Mouse (Mus musculus): ENCODE measurements around the gene Pdcd4. TPM values are rescaled to one million over a fixed set of nuclear protein-coding genes. Genes with fewer than 3 reads are reported as not detected.
A peak's percentile ranks its signal among the peaks of the same experiment; 100 is the strongest.

The Pdcd4 gene
- total RNA-seq (2021): 10 to 100 TPM; 16.4 to 16.5 TPM
- long read RNA-seq, experiment 1, transcript Pdcd4-203 (13 exons, 1,733 nt): major isoform, 6 of 8 reads
- long read RNA-seq, experiment 1, partial matches to known transcripts: 0 of 8 reads
- long read RNA-seq, experiment 1, other reads (novel, unspliced or antisense): 1 of 8 reads
- long read RNA-seq, experiment 2, transcript Pdcd4-201 (12 exons, 2,381 nt): major isoform, 6 of 8 reads
- long read RNA-seq, experiment 2, partial matches to known transcripts: 0 of 8 reads
- long read RNA-seq, experiment 2, other reads (novel, unspliced or antisense): 0 of 8 reads

DNA sequence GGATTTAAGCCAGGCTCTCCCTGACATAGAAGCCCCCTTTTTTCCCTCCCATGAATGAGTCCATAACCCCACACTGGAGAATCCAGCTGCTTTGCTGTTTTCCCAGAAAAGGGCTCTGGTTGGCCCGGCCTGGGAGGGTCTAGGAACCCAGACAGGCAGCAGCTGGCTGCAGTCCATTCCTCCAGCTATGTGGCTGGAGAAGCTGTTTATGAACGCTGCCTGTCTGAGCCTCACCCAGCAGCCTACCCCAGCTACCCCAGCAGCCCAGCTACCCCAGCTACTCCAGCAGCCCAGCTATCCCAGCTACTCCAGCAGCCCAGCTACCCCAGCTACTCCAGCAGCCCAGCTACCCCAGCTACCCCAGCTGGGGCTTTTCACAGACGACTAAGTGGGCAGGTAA lies at the start of gene Pdcd4:
TSS of gene Pdcd4 (plus strand) at position 171 of the 400 bp plus-strand sequence.
- no peak for DNase-seq (ENCODE audit: low spot score)

DNA sequence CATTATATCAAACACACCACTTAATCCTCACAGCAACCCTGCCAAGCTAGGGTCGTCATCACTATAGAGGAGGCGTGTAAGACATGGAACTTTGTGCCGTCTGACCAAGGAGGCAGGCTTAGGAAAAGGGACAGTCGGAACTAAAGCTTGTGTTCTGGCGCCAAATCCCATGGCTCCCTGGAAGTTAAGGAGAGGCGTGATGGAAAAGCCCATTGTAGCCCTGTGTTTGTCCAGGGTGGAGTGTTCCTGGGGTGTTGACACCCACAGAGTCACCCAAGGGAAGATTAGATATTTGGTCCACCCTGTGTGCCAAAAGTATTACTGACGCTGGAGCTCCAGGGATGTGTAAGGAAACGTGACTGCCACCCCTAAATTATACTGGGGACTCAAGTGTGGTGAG lies 48.1 kb upstream of the Pdcd4 start:
- no peak for DNase-seq (ENCODE audit: low spot score)

DNA sequence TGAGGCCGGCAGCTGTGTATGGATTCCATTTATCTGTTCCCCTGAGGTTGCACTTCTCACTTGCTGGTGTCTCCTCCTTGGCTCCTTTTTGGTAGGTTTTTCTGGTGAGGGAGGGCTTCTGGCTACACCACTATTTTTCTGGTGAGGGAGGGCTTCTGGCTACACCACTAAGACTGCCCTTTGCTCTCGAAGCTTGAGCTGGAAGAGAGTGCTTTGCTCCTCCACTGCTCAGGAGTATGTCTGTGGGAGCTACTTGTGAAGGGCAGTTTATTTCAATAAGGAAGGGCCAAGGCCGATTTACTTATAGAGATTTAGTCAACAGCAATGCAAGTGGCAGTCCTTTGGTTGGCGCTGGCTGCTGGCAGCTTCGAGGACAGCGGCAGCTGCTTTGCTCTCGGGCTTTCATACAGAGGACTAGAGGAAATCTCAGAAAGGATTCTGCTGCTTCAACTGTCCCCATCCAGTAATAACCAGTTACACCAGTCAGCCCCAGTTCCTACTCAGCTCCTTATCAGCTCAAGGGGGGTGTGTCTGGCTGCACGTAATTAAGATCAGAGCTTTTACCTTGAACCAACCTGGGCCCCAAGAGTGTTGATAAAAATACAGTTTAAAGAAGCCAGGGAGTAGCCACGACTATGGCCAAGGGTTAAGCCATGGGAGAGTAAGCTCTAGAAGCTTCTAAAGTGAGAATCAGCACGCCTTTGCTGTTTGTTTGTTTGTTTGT lies 43.6 kb upstream of the Pdcd4 start:
- DNase-seq (ENCODE audit: low spot score): no peak

DNA sequence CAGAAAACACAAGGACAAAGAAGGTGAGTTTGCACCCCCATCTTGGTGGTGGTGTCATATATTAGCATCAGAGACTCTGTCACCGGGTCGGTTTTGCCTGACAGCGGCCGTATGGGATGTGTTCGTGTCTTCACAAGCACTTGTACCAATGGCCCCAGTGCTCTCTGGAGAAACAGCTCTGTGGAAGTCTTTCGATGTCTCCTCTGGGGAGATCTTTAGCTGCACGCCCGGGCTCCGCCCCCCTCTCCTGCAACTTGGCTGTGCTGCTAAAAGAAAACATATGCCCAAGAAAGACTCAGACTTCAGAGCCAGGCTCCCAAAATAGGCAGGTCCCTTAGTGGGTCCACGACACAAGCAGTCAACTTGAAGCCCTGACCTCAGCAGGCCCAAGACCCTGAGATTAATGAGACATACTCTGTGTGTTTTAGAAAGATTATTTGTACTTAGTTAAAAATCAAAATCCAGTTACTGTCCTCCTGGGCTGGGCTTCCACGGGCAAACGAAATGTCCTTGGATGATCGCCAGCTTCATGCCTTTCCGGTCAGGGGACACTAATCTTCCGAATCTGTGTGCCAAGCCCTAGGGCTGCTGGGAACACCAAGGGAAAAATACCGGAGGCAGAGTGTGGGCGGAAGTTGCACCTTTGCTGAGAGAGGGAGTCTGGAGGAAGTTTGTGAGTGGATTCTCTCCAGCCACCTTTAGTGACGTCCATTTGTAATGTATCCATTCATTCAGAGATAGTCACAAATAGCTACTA lies 41.7 kb upstream of the Pdcd4 start:
- peak; percentile 89 for DNase-seq (ENCODE audit: low spot score)

GRCm38 (mm10) chr19:53851352-53851751 lies 40.7 kb upstream of the Pdcd4 start:
- DNase-seq (ENCODE audit: low spot score): peak; percentile 81

DNA sequence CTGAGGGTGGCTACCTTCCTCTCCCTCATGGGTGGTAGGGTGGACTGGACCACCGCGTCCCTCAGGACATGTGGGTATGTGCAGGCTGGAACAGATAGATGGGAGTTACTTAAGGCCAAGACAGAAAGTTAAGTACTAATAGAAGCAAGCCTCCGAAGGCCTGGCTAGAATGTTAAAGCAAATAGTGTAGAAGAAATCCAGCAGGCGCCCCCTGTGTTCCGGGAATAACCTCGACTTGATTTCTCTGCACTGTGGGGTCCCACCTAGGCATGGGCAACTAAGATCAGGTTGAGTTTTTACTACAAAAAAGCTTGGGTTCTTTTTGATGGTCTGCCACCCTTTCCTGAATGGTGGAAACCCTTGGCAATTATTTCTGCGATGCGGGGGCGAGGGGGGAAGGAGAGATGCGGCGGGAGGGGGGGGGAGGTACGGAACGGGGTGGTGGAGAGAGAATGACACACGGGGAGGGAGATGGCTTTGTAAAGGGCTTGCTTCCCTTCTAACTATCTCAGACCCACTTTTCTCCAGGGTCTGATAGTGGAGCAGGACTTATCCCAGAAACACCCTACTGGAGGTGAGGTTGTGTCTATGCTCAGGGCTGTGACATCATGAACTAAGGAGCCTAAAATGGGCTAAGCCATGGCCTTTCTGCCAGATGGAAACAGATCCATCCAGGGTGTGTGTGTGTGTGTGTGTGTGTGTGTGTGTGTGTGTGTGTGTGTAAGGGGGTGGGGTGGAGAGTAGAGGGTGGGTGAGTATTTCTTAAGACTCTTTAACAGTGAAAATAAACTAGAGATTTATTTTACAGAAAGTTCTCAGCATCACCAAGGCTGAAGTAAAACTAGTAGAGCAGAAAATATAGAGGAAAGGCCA lies 40.0 kb upstream of the Pdcd4 start:
- DNase-seq (ENCODE audit: low spot score): no peak

- DNase-seq (ENCODE audit: low spot score): no peak
These were observed 39.2 kb upstream of the Pdcd4 start for GRCm38 (mm10) chr19:53852699-53853451.

DNA sequence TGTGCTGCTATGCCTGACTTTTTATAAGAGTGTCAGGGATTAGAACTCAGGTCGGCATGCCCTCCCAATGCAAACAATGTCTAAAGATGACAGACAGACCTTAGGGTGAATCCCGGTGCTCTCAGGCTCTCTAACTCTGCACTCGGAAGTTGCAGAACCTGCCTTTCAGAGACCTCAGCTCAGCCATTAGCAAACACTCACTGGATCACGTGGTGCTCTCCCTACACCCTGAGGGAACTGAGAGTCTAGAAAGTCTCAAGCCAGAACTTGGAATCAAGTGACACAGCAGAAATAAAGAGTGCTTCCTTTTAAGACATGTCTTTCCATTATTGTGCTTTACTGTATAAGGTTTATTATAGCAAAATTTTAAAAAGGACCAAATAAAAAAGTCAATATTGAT lies 37.1 kb upstream of the Pdcd4 start:
- no peak for DNase-seq (ENCODE audit: low spot score)

- no peak for DNase-seq (ENCODE audit: low spot score)
These were observed 36.2 kb upstream of the Pdcd4 start for GRCm38 (mm10) chr19:53855781-53856180.

DNA sequence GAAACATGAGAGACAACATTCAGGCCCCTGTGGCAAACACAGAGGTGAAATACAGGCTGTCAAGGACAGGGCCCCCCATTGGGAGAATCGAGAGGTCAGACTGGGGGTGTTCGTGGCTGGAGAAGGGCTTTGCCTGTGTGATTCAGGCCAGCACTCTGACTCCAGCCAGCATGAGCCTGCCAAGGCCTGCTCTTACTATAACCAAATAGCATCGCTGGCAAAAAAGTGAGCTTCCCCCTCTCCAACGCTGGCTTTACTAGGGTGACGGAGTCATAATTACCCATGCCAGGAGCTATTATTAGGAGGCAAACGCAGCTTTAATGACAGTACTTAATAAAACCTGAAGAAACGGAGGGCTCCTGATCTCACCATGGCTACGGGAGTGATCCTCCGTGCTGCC lies 35.2 kb upstream of the Pdcd4 start:
- DNase-seq (ENCODE audit: low spot score): peak; percentile 82

DNA sequence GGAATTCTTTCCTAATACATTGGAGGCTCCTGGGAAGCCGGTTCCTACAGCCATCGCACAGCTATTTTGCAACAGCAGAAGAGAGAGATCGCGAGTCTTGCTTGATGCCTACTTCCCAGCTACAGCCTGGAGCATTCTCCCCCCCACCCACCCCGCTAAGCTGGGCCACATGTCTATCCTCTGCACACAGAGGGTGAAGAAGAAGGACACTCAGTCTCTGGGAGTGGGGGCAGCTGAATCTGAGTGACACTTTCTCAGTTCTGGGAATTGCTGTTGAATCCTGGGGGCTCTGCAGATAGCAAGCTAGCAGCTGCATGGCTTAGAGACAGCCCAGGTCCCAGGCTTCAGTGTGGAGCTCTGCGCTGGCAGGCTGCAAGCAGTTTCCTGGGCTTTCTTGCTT lies 34.1 kb upstream of the Pdcd4 start:
- no peak for DNase-seq (ENCODE audit: low spot score)

DNA sequence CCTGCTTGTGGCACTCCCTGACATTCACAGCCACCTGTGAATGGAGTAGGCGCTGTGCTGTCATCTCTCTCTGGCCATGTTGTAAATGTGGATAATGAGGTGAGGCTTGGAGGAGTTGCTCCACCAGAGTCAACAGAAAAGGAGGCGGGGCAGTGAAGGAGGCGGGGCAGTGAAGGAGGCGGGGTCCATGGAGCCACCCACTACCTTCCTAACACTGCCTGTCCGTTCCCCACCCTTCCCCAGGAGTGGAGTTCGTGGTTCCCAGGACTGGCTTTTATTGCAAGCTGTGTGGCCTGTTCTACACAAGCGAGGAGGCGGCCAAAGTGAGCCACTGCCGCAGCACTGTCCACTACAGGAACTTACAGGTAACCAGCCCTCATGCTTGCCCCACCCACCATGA lies 32.9 kb upstream of the Pdcd4 start:
- no peak for DNase-seq (ENCODE audit: low spot score)

GRCm38 (mm10) chr19:53859593-53859992 lies 32.4 kb upstream of the Pdcd4 start:
- DNase-seq (ENCODE audit: low spot score): no peak

- DNase-seq (ENCODE audit: low spot score): no peak
These were observed 30.7 kb upstream of the Pdcd4 start for GRCm38 (mm10) chr19:53861346-53861745.

DNA sequence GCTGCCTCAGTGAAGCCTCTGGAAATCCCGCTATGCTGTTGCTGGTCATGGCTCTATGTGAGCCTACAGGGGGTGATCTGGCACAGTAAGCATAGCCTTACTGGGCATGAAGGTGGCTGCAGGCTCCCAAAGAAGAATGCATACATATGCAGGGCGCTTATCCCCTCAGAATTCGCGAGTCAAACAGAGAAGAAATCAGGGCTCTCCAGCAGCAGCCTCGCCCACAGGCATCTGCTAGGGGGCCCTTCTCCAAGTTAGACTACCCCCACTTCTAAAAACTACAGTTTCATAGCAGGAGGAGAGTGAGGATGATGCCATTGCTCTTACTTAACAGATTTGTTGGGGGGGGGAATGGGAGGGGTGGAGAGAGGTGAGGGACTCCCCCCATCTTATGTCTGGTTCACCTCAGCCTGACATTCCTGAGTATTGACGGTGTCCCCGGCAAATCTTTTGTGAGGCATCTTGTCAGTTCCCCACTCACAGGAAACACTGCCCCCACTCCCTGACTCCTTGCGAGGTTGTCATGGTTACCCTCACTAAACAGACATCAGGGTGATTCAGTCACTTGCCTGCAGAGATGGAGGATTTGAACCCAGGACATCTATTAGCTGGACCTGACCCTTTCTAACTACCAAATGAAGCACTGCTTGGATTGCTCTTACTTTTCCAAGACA lies 29.3 kb upstream of the Pdcd4 start:
- no peak for DNase-seq (ENCODE audit: low spot score)

- DNase-seq (ENCODE audit: low spot score): no peak
These were observed 24.8 kb upstream of the Pdcd4 start for GRCm38 (mm10) chr19:53867238-53867637.

- no peak for DNase-seq (ENCODE audit: low spot score)
These were observed 23.9 kb upstream of the Pdcd4 start for GRCm38 (mm10) chr19:53868125-53868524.

- DNase-seq (ENCODE audit: low spot score): no peak
These were observed 23.2 kb upstream of the Pdcd4 start for GRCm38 (mm10) chr19:53868796-53869195.

- no peak for DNase-seq (ENCODE audit: low spot score)
These were observed 22.3 kb upstream of the Pdcd4 start for GRCm38 (mm10) chr19:53869427-53870385.

All from gastrocnemius, adult 18-20 months (tissue).